Mouse (Mus musculus): ENCODE data around the gene Olfr432. TPM values are rescaled to one million over a fixed set of nuclear protein-coding genes. Genes with fewer than 3 reads are reported as not detected.
"Not testable (repeated sequence)": the region's sequence is repeated elsewhere in the genome, so short reads cannot be mapped to it uniquely, and the experiment has no call there.

Olfr432 gene
- not detected in 2 replicates for polyA plus RNA-seq (2015; fragmentation: Nextera tagmentation; extraction: Ambion mirVana)

GRCm38 (mm10) chr1:174048893-174049292, at the start of gene Olfr432:
Gene Olfr432 (plus strand): TSS chr1:174049205.
- TF ChIP-seq CTCF (IDR thresholded peaks at IDR 0.05; ENCODE audit: low read depth), result no peak
- no peaks in the 10 kb centered on the region for H3K4me1 ChIP-seq (replicated peaks; ENCODE audit: insufficient read depth, low read length)
- H3K36me3 ChIP-seq (ENCODE audit: insufficient read depth, low read length), result no peaks in the 10 kb centered on the region
- no peaks in the 10 kb centered on the region for H3K9me3 ChIP-seq (replicated peaks; ENCODE audit: low read length)
- H3K27ac ChIP-seq, result no peak within 1 kb of the TSS
- H3K4me3 ChIP-seq (replicated peaks; ENCODE audit: low read depth, low read length), result no peak within 1 kb of the TSS
- 65% methylated on average over 2 of the region's 2 CpGs for WGBS
- DNase-seq (ENCODE audit: low spot score), result no peak
- H3K9ac ChIP-seq (ENCODE audit: low read depth, low read length), result no peak within 1 kb of the TSS
- H3K4me2 ChIP-seq (ENCODE audit: low read length), result no peak within 1 kb of the TSS
- H3K27me3 ChIP-seq (ENCODE audit: insufficient read depth, low read length), result no peaks in the 10 kb centered on the region
- no peak for ATAC-seq (replicated peaks; ENCODE audit: low FRiP score, low read depth)

GRCm38 (mm10) chr1:174004352-174005109, 44.5 kb upstream of the Olfr432 start:
- WGBS, result 61% methylated on average over 1 of the region's 3 CpGs
- H3K4me1 ChIP-seq (replicated peaks; ENCODE audit: insufficient read depth, low read length); H3K9me3 ChIP-seq (replicated peaks; ENCODE audit: low read length); H3K27me3 ChIP-seq (ENCODE audit: insufficient read depth, low read length); DNase-seq (ENCODE audit: low spot score); H3K36me3 ChIP-seq (ENCODE audit: insufficient read depth, low read length); H3K4me2 ChIP-seq (ENCODE audit: low read length); H3K4me3 ChIP-seq (replicated peaks; ENCODE audit: low read depth, low read length); ATAC-seq (replicated peaks; ENCODE audit: low FRiP score, low read depth); H3K27ac ChIP-seq; H3K9ac ChIP-seq (ENCODE audit: low read depth, low read length): not testable (repeated sequence)

DNA sequence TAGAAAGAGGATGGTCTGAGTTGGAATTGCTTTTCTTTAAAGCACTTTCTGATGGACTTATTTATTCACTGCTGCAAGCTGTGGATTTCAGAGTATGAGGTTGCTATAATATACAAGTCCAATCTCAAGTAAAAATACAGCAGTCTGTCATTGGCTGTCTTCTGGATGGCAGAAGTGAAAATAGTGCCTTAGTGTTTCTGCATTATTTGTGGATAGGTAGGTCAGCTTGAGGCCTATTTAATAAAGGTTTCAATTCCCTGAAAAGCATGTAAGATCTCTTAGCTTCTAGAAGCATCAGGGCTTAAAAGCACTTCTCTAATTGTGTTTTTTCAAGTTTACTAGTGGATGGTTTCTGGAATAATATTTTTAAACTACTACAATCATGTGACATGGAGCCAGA, 42.0 kb upstream of the Olfr432 start:
- not testable (repeated sequence) for DNase-seq (ENCODE audit: low spot score); ATAC-seq (replicated peaks; ENCODE audit: low FRiP score, low read depth); H3K4me1 ChIP-seq (replicated peaks; ENCODE audit: insufficient read depth, low read length)

DNA sequence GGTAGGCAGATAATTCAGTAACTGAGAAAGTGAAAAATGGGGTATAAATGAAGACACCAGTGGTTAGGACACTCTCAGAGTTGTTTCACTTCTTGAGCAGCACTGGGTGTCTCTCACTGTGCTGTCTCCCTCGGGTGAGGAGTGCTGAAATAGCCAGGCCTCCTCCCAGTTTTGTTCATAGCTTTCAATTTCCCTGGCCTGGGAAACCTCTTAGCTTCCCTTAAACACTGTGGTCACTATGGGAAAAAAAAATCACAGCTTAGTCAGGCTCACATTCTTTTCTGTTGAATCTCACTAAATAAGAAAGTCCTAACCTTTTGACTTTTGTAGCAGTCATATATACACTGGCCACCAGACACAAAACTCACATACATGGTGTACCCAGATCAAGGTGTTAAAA, 17.3 kb upstream of the Olfr432 start, which contains the start of gene Ifi205:
TSS of gene Ifi205 (minus strand) at position 113 of the 400 bp plus-strand sequence.
- TF ChIP-seq CTCF (IDR thresholded peaks at IDR 0.05; ENCODE audit: low read depth), result no peak
- H3K9ac ChIP-seq (ENCODE audit: low read depth, low read length), result no peak within 1 kb of the TSS
- ATAC-seq (replicated peaks; ENCODE audit: low FRiP score, low read depth), result no peak
- H3K4me2 ChIP-seq (ENCODE audit: low read length), result no peak within 1 kb of the TSS
- WGBS, result 43% methylated on average over 1 of the region's 1 CpGs
- no peaks in the 10 kb centered on the region for H3K36me3 ChIP-seq (ENCODE audit: insufficient read depth, low read length)
- H3K9me3 ChIP-seq (replicated peaks; ENCODE audit: low read length), result no peaks in the 10 kb centered on the region
- H3K27me3 ChIP-seq (ENCODE audit: insufficient read depth, low read length), result no peaks in the 10 kb centered on the region
- H3K27ac ChIP-seq, result no peak within 1 kb of the TSS
- H3K4me1 ChIP-seq (replicated peaks; ENCODE audit: insufficient read depth, low read length), result no peaks in the 10 kb centered on the region
- H3K4me3 ChIP-seq (replicated peaks; ENCODE audit: low read depth, low read length), result no peak within 1 kb of the TSS
- DNase-seq (ENCODE audit: low spot score), result no peak

More for the DNA sequence above, 42.0 kb upstream of the Olfr432 start:
- H3K4me2 ChIP-seq (ENCODE audit: low read length); H3K9me3 ChIP-seq (replicated peaks; ENCODE audit: low read length); H3K9ac ChIP-seq (ENCODE audit: low read depth, low read length); H3K27me3 ChIP-seq (ENCODE audit: insufficient read depth, low read length); H3K27ac ChIP-seq; H3K4me3 ChIP-seq (replicated peaks; ENCODE audit: low read depth, low read length); H3K36me3 ChIP-seq (ENCODE audit: insufficient read depth, low read length): not testable (repeated sequence)

GRCm38 (mm10) chr1:174035841-174036240, 13.2 kb upstream of the Olfr432 start:
- no peaks in the 10 kb centered on the region for H3K9me3 ChIP-seq (replicated peaks; ENCODE audit: low read length)
- 58% methylated on average over 4 of the region's 4 CpGs for WGBS
- no peak overlapping the region for H3K4me3 ChIP-seq (replicated peaks; ENCODE audit: low read depth, low read length)
- DNase-seq (ENCODE audit: low spot score) (no peak), ATAC-seq (replicated peaks; ENCODE audit: low FRiP score, low read depth) (no peak)
- no peaks in the 10 kb centered on the region for H3K4me1 ChIP-seq (replicated peaks; ENCODE audit: insufficient read depth, low read length)
- H3K4me2 ChIP-seq (ENCODE audit: low read length), result no peak overlapping the region
- no peaks in the 10 kb centered on the region for H3K27me3 ChIP-seq (ENCODE audit: insufficient read depth, low read length)
- H3K27ac ChIP-seq, result no peak overlapping the region
- H3K36me3 ChIP-seq (ENCODE audit: insufficient read depth, low read length), result no peaks in the 10 kb centered on the region
- H3K9ac ChIP-seq (ENCODE audit: low read depth, low read length), result no peak overlapping the region
- no peak for TF ChIP-seq CTCF (IDR thresholded peaks at IDR 0.05; ENCODE audit: low read depth)

GRCm38 (mm10) chr1:174038480-174038879, 10.5 kb upstream of the Olfr432 start:
- no peaks in the 10 kb centered on the region for H3K9me3 ChIP-seq (replicated peaks; ENCODE audit: low read length)
- H3K4me3 ChIP-seq (replicated peaks; ENCODE audit: low read depth, low read length), result no peak overlapping the region
- H3K4me2 ChIP-seq (ENCODE audit: low read length), result no peak overlapping the region
- H3K9ac ChIP-seq (ENCODE audit: low read depth, low read length), result no peak overlapping the region
- H3K4me1 ChIP-seq (replicated peaks; ENCODE audit: insufficient read depth, low read length), result no peaks in the 10 kb centered on the region
- no peaks in the 10 kb centered on the region for H3K36me3 ChIP-seq (ENCODE audit: insufficient read depth, low read length)
- ATAC-seq (replicated peaks; ENCODE audit: low FRiP score, low read depth), result no peak
- no peak for TF ChIP-seq CTCF (IDR thresholded peaks at IDR 0.05; ENCODE audit: low read depth)
- no peak overlapping the region for H3K27ac ChIP-seq
- H3K27me3 ChIP-seq (ENCODE audit: insufficient read depth, low read length), result no peaks in the 10 kb centered on the region
- no peak for DNase-seq (ENCODE audit: low spot score)
- 84% methylated on average over 3 of the region's 3 CpGs for WGBS
